In the genomic region with DNA sequence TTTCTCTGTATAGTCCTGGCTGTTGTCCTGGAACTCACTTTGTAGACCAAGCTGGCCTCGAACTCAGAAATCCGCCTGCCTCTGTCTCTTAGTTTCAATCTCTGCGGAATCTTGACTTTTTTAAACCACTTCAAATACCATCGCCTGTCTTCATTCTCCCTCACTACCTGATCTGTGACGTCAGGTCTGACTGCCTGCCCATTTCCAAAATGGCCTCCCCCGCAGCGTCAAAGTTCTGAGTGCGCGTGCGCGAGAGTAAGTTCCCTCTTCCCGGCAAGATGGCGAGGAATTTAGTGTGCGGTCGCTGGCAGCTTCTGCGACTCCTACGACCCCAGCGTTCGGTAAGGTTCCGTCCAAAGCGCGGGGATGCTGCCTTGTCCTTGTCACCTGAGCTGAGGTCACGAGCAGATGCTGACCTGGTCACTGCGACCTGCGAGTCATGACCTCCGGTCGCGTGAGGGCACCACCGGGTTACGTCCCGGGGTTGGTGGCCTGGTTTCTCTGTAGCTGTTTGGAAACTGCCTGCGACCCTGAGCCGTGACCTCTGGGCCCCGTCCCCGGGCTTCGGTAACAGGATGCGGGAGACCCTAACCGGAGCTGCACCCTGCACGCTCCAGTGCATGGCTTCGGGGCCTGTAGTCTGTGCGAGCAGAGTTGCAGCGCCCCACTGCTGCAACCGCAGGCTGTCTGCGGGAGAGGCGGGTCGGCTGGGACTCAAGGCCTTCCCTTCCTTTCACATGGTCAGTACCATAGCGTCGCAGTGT, we compare ENCODE assay signal across 8 mouse cellular contexts. TPM values are rescaled to one million over a fixed set of nuclear protein-coding genes. Genes with fewer than 3 reads are reported as not detected.
DNase-seq lines count a peak whose midpoint lies in the region; ATAC-seq lines count a peak whose summit lies in the region.

A gene (plus strand): TSS at position 258 of the 764 bp plus-strand sequence.

- peak; percentile 97 for DNase-seq in R1 (ENCODE audit: low read depth, low spot score)
- peak; percentile 97 to 98 for DNase-seq in cerebellum, postnatal 25 days
- peak; percentile 97 for DNase-seq in frontal cortex, postnatal 36 days (ENCODE audit: low spot score in 2 of 2)
- peak; percentile 88 for DNase-seq in left cerebral cortex, adult 11 months (ENCODE audit: low spot score)
- DNase-seq in lung, postnatal 4 days: peak; percentile 94 to 97
- peak; percentile 91 for DNase-seq in retina, postnatal 7 days (ENCODE audit: low read depth, low spot score)
- peak; percentile 91 for DNase-seq in urinary bladder, adult 2 months (ENCODE audit: low spot score)

- peaks cover 18% of the 10 kb centered on the region for H3K4me1 ChIP-seq in hindbrain, embryonic 15.5 days (replicated peaks)

- ATAC-seq in hindbrain, embryonic 15.5 days (ENCODE audit: low FRiP score, low read depth): peak; percentile 91

- peak within 1 kb of the TSS; percentile 67 for H3K4me3 ChIP-seq in hindbrain, embryonic 15.5 days

- H3K4me2 ChIP-seq in hindbrain, embryonic 15.5 days: peak within 1 kb of the TSS; percentile 77

- no peaks in the 10 kb centered on the region for H3K27me3 ChIP-seq in hindbrain, embryonic 15.5 days

- H3K9ac ChIP-seq in hindbrain, embryonic 15.5 days: peak within 1 kb of the TSS; percentile 82

- H3K36me3 ChIP-seq in hindbrain, embryonic 15.5 days: peaks cover 22% of the 10 kb centered on the region

- under 1% methylated on average over 48 of the region's 48 CpGs for WGBS in hindbrain, embryonic 15.5 days

- H3K27ac ChIP-seq in hindbrain, embryonic 15.5 days (replicated peaks): peak within 1 kb of the TSS; percentile 82

- no peaks in the 10 kb centered on the region for H3K9me3 ChIP-seq in hindbrain, embryonic 15.5 days

RNA-seq across cellular contexts. Expression of the gene that starts here (rescaled TPM):
- 55.1 and 58.5 TPM in 2 replicates for polyA plus RNA-seq in hindbrain, embryonic 15.5 days (2015; fragmentation: Nextera tagmentation; extraction: Ambion mirVana)
- 61.4 and 65.5 TPM in 2 replicates for polyA plus RNA-seq in urinary bladder, adult 2 months (2012; rRNA removed)

Comparison
In these comparisons a context has a peak if more than half of its experiments do, and no peak if none do; other contexts are left out.
1. Peak in every context shown above with its lines: DNase-seq, ATAC-seq, H3K4me3 ChIP-seq and H3K27ac ChIP-seq.